Mouse (Mus musculus) thymus, adult 2 months (tissue): ENCODE results near the gene Hpcal1.

ENCODE experiments used
- CTCF ChIP-seq: fragments of 200-500 bp; IDR thresholded peaks from 2 replicates; pipeline ENCODE4 v1.5.1; 2012; ENCODE audit warnings: mild to moderate bottlenecking, control low read depth, low read length, moderate library complexity, borderline replicate concordance; ENCODE audit not compliant: control insufficient read depth, poor library complexity, insufficient read depth; ENCODE audit errors: extremely low read depth
- POLR2A ChIP-seq: fragments of 200-500 bp; IDR thresholded peaks from 2 replicates; pipeline ENCODE4 v1.6.1; 2012; ENCODE audit warnings: mild to moderate bottlenecking, low read length, control low read depth, moderate library complexity; ENCODE audit not compliant: control insufficient read depth, poor library complexity, insufficient read depth; ENCODE audit errors: extremely low read depth

DNA sequence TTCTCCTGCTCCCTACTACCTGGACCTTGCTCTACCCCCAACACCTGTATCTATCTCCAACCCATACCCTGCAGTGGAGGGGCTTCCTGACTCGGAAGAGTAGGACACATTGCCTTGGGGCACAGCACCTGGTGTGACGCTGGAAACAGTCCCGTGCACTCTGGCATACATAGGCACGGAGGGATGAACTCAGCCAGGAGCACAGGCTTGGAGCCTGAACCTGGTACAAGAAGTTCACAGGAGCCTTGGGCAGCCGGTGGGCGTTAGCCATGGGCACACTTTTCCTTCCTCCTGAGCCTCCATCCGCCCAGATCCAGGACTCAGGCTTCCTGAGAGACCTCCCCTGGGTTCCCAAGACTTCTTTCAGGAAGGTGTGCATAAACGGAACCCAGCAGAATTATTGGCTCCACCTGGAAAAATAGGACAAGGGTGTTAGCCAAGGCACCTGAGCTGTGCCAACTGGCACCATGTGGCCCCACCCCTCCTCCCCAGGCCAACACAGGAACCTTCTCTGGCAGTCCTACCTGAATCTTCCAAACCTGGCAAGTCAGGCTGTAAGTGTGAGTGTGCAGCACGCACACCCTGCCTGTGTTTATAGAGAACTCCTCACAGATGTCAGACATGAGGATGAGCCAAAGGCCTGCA, 26.5 kb upstream of the Hpcal1 start:
- TF ChIP-seq CTCF (no peak), POLR2A (no peak)
